Mouse (Mus musculus) C2C12 (cell line): ENCODE data around the gene Ddn. TPM values are rescaled to one million over a fixed set of nuclear protein-coding genes. Genes with fewer than 3 reads are reported as not detected.

Experiments
- H3K27me3 ChIP-seq: one replicate; pipeline ENCODE4 v1.6.1; 2011; ENCODE audit not compliant: control insufficient read depth, insufficient read depth, insufficient read length
- H3K36me3 ChIP-seq: one replicate; pipeline ENCODE4 v1.6.1; 2011; ENCODE audit not compliant: control insufficient read depth, insufficient read depth
- H3K4me3 ChIP-seq: one replicate; pipeline ENCODE4 v1.5.1; 2011; ENCODE audit warnings: mild to moderate bottlenecking, control low read depth; ENCODE audit not compliant: poor library complexity, insufficient read depth, severe bottlenecking
- H3K79me2 ChIP-seq: one replicate; pipeline ENCODE4 v1.6.1; 2011; ENCODE audit not compliant: control insufficient read depth, insufficient read depth
- H3K79me3 ChIP-seq: one replicate; pipeline ENCODE4 v1.6.1; 2011; ENCODE audit warnings: low read depth, control low read depth
- H3ac ChIP-seq: one replicate; pipeline ENCODE3; 2011; ENCODE audit warnings: low read depth; ENCODE audit not compliant: control insufficient read depth, insufficient read length
- CEBPB ChIP-seq: IDR thresholded peaks from one replicate; pipeline ENCODE4 v1.6.1; 2011; ENCODE audit warnings: low read depth, mild to moderate bottlenecking, control low read depth, moderate library complexity
- CTCF ChIP-seq: IDR thresholded peaks from one replicate; pipeline ENCODE4 v1.5.1; 2011; ENCODE audit not compliant: control insufficient read depth, insufficient read depth, insufficient read length
- FOSL1 ChIP-seq: IDR thresholded peaks from one replicate; pipeline ENCODE4 v1.8.0; 2011; ENCODE audit warnings: mild to moderate bottlenecking, low read length; ENCODE audit not compliant: poor library complexity, insufficient read depth, severe bottlenecking
- MAX ChIP-seq: IDR thresholded peaks from one replicate; pipeline ENCODE4 v1.6.1; 2011; ENCODE audit warnings: mild to moderate bottlenecking, control low read depth
- MYOD1 ChIP-seq: IDR thresholded peaks from one replicate; pipeline ENCODE4 v1.6.1; 2011; ENCODE audit warnings: low read depth; ENCODE audit not compliant: control insufficient read depth, insufficient read length
- MYOG ChIP-seq: IDR thresholded peaks from one replicate; pipeline ENCODE4 v1.6.1; 2011; ENCODE audit not compliant: control insufficient read depth, insufficient read length; ENCODE audit errors: extremely low read depth
- USF1 ChIP-seq: IDR thresholded peaks from one replicate; pipeline ENCODE4 v1.6.1; 2011; ENCODE audit warnings: low read depth, mild to moderate bottlenecking, control low read depth, moderate library complexity
- polyA plus RNA-seq: library from polyadenylated mRNA; unstranded; fragments of >200 nt; fragmentation: generic; extraction: Trizol; gene quantifications from one replicate; pipeline ENCODE4 v1.2.1, GENCODE M21; 2012; ENCODE audit warnings: missing spikeins

Ddn gene
- polyA plus RNA-seq, 1 experiment = 0.11 TPM

- Histone ChIP-seq H3K36me3 (peaks cover 35% of the 10 kb centered on the region), H3K27me3 (no peaks in the 10 kb centered on the region), H3K79me3 (peaks cover 42% of the 10 kb centered on the region), H3ac (peak within 1 kb of the TSS; percentile 91), H3K79me2 (peaks cover 52% of the 10 kb centered on the region), H3K4me3 (peak within 1 kb of the TSS; percentile 100)
- TF ChIP-seq MAX (peak; percentile 46), FOSL1 (no peak), USF1 (no peak)
These were observed 46.4 kb downstream of the Ddn start, which contains the start of gene Arf3 for GRCm38 (mm10) chr15:98762670-98763529. Arf3 (minus strand) TSS chr15:98763214.

DNA sequence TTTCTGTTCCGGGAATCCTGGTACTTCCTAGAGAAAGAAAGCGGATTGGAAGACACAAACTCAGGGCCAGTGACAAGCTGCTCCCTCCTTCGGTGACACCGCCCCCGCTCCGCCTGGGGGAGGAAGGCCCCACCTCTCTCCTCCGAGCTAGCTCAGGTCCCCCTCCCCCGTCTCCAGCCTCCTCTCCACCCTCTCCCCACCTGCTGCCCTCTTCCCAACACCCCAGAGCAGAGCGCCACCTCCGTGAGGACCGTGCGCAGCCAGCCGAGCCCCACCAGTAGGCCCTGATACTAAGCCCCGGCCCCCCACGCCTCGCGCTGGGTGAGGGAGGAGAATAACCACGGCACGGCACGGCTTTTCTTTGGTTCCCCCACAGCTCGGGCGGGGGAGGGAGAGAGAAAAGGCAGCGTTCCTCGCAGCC is 47.1 kb downstream of the Ddn start:
- no peak for TF ChIP-seq FOSL1
- TF ChIP-seq MAX = peak; percentile 24
- no peak for TF ChIP-seq MYOG
- peak; percentile 18 for TF ChIP-seq MYOD1
- no peaks in the 10 kb centered on the region for H3K27me3 ChIP-seq
- H3ac ChIP-seq = peak overlapping the region; percentile 91
- peaks cover 39% of the 10 kb centered on the region for H3K36me3 ChIP-seq
- H3K4me3 ChIP-seq = peak overlapping the region; percentile 100
- H3K79me2 ChIP-seq = peaks cover 59% of the 10 kb centered on the region
- peaks cover 48% of the 10 kb centered on the region for H3K79me3 ChIP-seq

GRCm38 (mm10) chr15:98754125-98754524 is 55.2 kb downstream of the Ddn start:
- Histone ChIP-seq H3K79me3 (peaks cover 80% of the 10 kb centered on the region), H3K4me3 (no peak overlapping the region), H3K27me3 (no peaks in the 10 kb centered on the region), H3ac (no peak overlapping the region), H3K36me3 (peaks cover 61% of the 10 kb centered on the region), H3K79me2 (peaks cover 99% of the 10 kb centered on the region)
- TF ChIP-seq MYOD1 = no peak
- no peak for TF ChIP-seq CEBPB
- TF ChIP-seq FOSL1 = no peak
- TF ChIP-seq MYOG = no peak
- no peak for TF ChIP-seq USF1
- no peak for TF ChIP-seq CTCF
- no peak for TF ChIP-seq MAX

Other genes starting within 250 kb of the Ddn start
- gene Ccnt1, start 238.6 kb downstream of the Ddn start, polyA plus RNA-seq = 13.4 TPM
- 0.09 TPM for gene 4930415O20Rik, start 238.5 kb downstream of the Ddn start, polyA plus RNA-seq
- 52.6 TPM for gene Adcy6, start 199.4 kb downstream of the Ddn start, polyA plus RNA-seq
- 112 TPM for gene Cacnb3, start 178.7 kb downstream of the Ddn start, polyA plus RNA-seq
- 140 TPM for gene Ddx23, start 146.6 kb downstream of the Ddn start, polyA plus RNA-seq
- 10.5 TPM for gene Rnd1, start 132.0 kb downstream of the Ddn start, polyA plus RNA-seq
- 0.48 TPM for gene Ccdc65, start 101.3 kb downstream of the Ddn start, polyA plus RNA-seq
- 103 TPM for gene Fkbp11, start 81.3 kb downstream of the Ddn start, polyA plus RNA-seq
- gene Arf3, start 46.3 kb downstream of the Ddn start, polyA plus RNA-seq = 126 TPM
- 14.5 TPM for gene Wnt10b, start 31.3 kb downstream of the Ddn start, polyA plus RNA-seq
- gene Wnt1, start 19.6 kb downstream of the Ddn start, polyA plus RNA-seq = 0.09 TPM
- 132 TPM for gene Prkag1, start 22.0 kb upstream of the Ddn start, polyA plus RNA-seq
- 23.8 TPM for gene Kmt2d, start 61.7 kb upstream of the Ddn start, polyA plus RNA-seq
- 9.7 TPM for gene Rhebl1, start 85.0 kb upstream of the Ddn start, polyA plus RNA-seq
- 0.16 TPM for gene Dhh, start 89.0 kb upstream of the Ddn start, polyA plus RNA-seq
- 18.0 TPM for gene Lmbr1l, start 108.7 kb upstream of the Ddn start, polyA plus RNA-seq
- gene Tuba1b, start 125.1 kb upstream of the Ddn start, polyA plus RNA-seq = 3,512 TPM
- 0.22 TPM for gene Gm49450, start 144.1 kb upstream of the Ddn start, polyA plus RNA-seq
- gene Tuba1a, start 144.2 kb upstream of the Ddn start, polyA plus RNA-seq = 2,758 TPM
- gene Tuba1c, start 220.4 kb upstream of the Ddn start, polyA plus RNA-seq = 976 TPM
- 1.3 TPM for gene Prph, start 245.7 kb upstream of the Ddn start, polyA plus RNA-seq